Mouse (Mus musculus): Measurements from ENCODE around the gene Spg11.
"Not testable (repeated sequence)": the region's sequence is repeated elsewhere in the genome, so short reads cannot be mapped to it uniquely, and the experiment has no call there.

Spg11 gene

DNA sequence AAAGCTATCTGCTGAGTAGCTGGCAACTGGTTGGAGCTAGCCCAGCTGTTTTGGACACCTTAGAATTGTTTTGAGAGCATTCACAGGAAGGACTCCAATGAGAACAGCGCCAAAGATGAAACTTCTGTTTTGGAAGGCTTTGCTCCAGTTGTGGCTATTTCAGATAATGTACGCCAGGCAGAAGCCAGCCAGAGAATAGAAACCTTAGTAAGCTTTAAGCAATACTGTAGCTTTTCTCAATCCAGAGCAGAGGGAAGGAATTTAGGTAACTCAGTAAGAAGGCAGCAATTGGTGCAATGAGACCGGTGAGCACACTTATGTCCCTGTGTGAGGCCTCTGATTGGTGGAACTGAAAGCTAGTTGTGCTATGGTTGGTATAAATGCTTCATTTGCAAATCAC, 24.9 kb upstream of the Spg11 start:
- no peak for DNase-seq

DNA sequence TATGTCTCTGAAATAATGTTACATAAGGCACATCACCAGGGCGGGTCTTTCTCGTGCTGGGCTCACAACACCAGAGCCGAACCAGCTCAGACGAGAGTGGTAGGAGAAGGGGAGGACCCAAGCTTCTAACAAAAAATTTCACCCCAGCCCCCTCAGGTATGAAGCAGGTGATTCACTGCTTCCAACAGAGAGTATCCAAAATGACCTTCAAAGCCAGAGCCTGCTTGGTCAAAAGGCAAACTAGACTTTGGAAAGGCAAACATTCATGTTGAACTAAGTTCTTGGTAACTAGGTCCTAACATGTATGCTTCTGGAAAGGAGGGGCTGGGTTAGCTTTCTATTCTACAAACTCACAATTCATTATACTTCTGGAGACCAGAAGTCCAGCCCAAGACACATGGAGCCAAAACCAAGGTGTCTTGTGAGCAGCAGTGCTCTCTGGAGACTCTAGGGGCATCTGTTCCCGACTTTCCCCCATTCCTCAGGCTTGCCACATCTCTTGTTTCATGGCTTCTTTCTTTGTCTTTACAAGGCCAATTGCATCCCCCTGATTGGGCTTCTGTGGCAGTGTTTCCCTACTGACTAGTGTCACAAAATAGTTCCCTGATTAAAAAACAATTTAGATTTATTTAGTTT, 23.3 kb upstream of the Spg11 start:
- no peak for DNase-seq

DNA sequence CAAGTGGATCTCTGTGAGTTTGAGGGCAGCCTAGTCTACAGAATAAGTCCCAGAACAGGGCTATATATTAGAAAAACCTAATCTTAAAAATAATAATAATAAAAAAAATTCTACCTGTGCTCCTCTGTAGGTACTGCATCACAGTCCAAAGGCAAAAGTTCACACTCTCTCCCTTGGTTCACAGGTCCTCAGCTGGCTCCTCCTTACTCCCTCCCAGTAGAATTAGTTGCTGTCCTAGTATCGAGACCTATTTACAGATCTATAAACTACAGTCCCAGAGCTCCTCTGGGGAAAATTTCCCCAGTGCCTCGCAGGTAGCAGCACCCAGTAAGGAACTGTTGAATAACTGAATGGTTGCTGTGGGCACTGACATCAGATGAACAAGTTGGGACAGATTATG, 22.6 kb upstream of the Spg11 start:
- DNase-seq = no peak

DNA sequence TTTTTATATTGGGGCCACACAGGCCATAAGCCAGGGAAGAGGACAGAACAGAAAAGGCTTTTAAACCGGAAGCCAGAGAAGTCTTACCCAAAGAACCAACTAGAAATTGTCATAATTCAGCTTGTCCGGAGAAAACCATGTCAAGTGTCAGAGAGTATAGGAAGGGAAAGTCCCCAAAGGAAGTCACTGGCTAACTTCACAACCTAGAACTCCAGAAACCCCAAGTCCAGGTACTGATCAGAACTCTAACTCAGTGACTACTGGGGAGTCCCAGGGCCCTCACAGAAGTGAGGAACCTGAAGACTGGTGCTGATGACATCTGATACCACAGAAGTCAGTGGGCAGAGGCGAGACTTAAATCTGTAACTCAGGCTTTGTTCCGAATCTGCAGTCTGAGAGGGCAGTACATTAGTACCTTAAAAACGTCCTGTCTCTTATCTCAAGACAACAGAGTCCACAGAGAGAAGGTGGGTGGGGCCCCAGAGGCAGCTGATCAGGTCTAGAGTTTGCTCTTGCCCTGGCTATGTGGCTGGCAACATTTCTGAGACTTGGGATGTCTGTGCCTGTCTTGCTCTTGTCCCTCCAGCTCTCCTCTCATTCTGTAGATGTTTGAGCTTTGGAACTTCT, 19.8 kb upstream of the Spg11 start:
- DNase-seq = no peak

DNA sequence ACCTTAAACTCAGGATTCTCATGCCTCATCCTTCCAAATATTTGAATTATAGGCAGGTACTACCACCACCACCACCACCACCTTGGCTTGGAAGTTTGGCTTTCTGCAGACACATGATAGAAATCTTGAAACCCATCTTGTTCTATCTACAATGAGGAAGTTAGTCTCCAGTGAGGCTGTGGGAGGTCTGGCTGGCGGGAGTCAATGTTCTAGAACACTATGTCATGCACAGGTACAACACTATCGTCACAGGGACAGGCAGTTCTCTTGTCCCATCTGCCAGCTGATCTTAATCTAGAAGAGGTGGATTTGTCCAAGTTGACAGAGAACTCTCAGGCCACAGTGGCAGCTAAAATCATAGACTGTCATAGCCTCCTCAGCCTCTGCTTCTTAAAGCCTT, 14.4 kb upstream of the Spg11 start:
- no peak for DNase-seq

DNA sequence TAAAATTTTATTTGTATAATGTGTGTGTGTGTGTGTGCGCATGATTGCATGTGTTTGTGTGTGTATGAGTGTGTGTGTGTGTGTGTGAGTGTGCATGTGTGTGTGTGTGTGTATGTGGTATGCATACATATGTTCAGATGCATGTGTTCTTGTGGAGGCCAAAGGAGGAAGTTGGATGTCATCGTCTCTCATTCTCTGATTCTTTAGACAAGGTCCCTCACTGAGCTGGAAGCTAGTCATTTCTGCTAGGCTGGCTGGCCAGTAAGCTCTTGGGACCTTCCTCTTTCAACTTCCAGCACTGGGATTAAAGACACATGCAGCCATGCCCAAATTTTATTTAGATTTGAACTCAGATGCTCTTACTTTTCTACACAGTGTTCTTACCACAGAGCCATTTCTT, 13.9 kb upstream of the Spg11 start:
- no peak for DNase-seq

DNA sequence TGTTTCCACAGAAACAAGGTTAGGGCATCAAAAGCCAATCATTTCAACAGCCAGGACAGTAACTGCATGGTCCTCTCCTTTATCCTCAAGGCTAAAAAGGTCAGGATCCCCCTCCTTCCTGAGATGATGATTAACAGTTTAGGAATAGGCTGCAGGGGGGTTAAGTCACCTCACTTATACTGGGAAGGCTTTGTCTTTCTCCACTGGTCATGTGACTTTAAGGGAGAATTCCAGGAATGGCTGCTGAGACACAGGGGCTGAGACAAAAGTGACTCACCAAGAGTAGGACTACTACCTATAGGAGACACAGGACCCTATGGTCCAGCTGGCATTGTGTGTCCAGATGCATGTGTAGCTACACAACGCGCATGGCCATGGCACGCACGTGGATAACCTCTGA, 9.4 kb upstream of the Spg11 start:
- DNase-seq = no peak

DNA sequence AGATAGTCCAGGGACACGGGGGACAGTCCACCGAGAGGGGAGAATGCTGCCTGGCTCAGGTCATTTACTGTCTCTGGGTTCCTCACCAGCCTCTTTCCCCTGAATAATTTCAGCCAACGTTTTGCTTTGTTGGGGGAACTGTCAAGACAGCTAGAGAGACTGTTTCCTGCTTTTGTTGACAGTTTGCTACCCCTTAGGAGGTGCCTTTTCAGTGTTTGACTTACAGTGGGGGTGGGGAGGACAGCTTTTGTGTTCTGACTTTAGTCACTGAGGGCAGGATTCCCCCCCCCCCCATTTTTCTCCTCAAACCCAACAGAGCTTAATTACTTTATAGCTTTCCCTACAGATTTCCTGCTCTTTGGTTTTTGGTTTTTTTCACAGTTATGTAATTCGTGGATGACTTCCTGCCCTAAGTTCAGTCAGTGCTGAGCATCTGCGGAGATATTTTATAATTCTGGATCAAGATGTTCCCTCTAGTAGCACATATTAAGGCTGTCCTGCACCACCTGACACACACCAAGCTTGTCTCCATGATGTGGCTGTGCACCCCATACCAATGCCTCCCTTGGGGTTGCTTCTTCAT, 8.7 kb upstream of the Spg11 start:
- no peak for DNase-seq

DNA sequence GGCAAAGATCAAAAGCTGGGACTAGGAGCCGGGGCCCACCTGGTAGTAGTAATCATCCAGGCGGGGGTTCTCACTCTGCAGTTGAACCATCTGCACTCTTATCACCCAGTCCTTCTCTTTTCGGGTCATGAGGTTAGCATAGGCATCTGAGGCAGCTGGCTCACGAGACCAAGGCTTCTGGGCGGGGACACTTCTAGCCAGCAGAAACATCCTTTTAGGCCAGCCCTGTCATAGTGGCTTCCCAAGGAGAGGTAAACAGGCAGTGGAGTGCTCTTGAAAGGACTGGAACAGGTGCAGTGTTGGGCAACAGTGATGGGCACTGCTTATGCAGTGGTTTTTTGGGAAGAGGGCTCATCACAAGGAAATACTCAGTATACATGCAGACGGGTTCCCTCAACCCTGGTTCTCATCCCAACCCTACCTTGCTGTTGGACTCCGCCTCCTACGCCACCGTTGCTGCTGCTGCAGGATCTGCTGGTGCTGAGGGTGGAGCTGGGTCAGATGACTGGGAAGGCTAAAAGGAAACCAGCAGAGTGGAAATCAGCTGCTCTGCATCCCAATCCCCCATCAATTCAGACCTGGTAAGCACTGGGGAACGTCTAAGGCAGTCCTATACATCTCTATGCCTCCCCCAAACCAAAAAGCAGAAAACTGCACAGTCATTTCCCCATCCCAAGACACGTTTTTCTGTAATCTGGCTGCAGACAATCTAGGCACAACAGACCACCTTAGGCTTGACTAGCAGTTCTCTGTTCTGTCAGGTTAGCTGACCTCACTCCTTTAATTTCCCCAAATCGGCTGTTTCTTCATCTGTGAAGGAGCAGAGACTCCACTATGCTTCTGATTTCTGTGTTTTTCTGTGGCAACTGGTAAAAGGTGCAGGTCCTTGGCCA, 7.7 kb upstream of the Spg11 start:
- no peak for DNase-seq

DNA sequence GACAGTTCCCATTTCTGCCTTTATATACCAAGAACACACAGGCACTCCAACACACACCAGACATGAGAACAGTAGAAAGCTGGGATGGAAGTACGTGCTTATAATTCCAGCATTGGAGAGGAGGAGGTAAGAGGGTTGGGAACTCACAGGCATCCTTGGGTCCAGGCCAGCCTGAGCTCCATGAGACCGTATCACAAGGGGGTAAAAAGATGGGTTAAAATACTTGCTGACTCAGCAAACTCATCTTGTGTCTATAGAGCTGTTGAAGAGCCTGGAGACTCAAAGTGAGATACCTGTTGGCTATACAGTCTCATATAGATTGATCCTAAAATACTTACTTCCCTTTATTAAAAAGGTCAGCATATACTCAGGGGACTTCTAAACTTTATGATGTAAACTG, 1.3 kb downstream of the Spg11 start:
- DNase-seq = no peak

DNA sequence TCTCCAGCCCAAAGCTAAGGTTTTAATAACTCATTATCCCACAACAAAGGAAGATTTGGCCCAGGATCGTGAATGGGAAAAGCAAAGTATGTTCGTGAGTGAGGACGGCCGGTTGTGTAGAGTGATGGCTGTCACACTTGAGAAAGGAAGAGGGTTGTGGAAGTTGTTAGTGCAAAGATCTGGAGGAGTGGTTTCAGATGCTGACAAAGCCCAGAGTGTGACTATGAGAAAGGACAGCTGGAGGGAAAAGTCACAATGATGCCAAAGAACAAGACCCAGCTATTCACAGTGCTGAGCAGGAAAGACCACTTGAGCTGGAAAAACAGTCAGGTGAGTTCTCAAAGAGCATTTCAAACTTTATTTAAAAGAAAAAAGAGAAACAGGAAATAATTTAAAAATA, 8.5 kb downstream of the Spg11 start:
- DNase-seq = no peak

DNA sequence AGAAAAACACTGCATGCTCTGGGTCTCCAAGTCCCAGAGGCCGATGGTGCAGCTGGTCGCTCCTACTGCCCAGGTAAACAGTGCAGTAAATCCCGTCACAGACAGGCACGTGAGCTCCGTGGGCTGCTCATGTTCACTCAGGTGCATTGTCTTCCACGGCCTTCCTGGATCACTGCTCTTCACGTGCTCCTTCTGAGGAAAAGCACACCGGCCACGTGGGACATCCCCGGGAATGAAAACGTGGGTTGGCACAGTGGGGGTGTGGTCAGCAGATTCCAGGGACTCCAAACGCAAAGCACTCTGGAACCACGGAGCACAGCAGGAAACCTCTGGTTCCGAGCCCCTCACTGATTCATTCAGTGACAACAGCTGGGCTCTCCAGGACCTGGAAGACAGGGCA, 10.1 kb downstream of the Spg11 start:
- DNase-seq = no peak

DNA sequence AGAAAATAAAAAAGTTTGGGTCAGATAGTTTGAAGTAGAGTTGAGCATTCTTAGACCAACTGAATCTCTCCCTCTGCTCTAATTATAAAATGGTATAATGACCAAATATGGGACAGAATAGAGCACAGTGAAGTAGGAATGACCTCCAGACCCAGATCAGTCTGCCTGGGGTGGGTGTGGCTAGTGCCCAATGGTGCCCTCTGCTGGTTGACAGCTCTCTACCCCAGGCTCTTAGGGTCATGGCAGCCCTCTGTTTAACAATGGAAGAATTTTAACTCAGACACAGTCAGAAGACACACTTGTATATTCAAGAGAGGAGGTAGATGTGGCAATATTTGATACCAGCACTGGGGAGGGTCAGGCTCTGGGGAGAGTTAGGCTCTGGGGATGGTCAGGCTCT, 16.1 kb downstream of the Spg11 start:
- no peak for DNase-seq

DNA sequence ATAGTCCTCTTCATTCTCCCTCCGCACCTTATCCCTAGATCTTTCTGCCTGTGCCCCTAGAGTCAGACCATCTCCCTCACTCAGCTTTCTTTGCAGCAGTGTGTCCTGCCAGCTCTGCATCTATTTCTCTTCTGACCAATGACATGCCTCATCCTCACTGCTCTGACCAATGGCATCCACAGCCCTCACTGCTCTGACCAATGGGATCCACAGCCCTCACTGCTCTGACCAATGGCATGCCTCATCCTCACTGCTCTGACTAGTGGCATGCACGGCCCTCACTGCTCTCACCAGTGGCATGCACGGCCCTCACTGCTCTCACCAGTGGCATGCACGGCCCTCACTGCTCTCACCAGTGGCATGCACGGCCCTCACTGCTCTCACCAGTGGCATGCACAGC, 20.5 kb downstream of the Spg11 start:
- not testable (repeated sequence) for DNase-seq

DNA sequence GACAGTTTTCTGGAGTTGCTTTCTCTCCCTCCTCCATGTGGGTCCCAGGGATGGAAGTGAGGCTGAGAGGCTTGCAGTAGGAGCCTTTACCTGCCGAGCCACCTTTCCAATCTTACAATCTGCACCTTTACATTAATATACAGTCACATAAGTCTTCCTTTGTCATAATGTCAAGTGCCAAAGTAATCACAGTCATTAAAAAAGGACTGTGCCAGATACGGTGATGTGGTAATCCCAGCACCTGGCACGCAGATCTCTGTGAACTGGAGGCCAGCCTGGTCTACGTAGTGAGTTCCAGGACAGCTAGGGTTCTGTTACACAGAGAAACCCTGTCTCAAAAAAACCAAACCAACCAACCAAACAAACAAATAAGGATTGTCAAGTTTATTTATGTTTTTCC, 24.3 kb downstream of the Spg11 start:
- no peak for DNase-seq

DNA sequence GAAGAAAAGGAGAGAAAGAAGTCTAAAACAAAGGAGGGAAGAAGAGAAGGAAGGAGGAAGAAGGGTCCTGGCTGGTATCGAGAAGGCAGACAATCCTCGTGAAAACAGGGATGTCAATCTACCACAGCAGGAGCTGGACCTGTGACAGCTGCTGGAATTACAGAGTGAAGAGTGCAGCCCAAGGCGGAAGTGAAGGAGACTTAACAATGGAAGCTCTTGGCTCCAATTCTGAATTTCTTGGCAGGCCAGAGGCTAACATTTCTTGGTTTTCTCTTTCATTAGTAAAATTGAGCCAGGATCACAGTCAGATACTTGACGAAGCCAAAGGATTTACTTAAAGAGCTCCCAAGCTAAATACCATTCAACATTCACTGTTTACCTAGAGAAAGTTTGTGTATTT, 31.7 kb downstream of the Spg11 start:
- DNase-seq = no peak

DNA sequence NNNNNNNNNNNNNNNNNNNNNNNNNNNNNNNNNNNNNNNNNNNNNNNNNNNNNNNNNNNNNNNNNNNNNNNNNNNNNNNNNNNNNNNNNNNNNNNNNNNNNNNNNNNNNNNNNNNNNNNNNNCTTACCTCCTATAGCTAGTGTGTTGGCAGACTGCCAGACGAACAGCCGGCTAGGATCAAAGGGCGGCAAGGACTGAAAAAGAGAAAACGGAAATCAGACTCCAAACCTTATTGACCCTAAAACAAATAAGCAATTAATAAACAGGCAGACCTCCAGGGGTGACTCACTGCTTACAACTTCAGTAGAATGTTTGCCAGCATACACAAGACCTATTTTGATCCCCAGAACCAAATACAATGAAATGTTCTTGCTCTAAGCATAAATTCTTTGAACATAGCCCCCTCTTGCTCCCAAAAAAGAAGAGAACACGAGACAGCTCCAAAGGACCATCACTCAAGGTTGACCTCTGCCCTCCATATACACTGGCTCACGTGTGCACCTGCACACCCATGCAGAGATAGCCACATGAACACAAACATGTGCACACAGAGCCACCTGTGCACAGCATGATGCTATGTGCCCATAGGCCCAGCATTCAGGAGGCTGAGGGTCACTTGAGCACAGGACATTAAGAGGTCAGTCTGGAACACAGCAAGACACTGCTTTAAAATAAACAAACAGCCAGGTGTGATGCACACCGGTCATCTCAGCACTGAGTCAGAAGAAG, 36.3 kb downstream of the Spg11 start:
- peak; percentile 29 for DNase-seq

DNA sequence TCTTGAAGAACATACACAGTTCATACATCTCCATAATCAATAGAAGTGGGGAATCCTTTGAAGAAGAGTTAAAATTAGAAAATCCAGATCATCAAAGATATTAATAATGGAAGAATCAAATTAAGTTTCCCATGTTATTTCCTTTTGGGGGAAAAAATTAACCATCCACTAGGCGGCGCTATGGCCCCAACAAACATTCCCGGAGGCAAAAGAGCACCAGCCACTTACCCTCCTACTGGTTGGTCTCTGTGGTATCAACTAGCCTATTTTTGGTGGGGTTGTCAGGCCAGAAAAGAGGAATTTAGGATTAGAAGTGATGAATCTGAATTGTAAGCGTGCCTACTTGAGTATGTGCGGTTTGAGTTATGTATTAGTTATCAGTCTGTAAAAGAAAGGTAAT, 48.3 kb downstream of the Spg11 start:
- peak; percentile 28 for DNase-seq

DNA sequence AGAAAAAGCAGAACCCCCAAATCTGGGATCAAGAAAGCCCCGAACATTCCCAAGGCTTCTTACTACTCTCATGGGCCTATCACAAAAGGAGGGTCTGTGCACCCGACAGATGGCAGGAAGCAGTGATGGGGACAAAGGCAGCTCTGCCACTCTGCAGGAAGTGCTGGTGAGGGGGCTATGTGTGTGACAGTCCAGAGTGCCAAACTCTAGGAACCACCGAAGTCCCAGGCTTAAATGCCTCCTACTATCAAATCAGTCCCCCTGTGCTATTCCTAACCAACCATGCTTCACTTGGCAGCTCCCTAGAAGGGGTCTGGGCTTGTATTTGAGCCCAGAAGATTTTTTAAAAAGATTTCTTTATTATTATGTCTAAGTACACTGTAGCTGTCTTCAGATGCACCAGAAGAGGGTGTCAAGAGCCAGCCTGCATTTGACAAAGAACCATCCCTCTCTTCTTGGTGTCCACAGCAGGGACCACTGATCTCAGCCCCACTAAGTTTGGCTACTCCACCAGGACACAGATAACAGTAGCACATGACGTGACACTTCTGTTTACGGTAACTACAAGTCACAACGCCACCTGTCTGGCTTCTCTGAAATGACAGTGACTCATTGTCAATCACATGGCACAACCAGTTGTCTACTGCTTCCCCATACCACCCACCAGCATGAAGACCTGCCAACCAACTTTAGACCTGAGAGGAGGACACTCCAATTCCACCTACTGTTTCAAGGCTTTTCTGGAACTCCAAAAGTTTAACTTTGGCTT, 48.9 kb downstream of the Spg11 start:
- DNase-seq = no peak

DNA sequence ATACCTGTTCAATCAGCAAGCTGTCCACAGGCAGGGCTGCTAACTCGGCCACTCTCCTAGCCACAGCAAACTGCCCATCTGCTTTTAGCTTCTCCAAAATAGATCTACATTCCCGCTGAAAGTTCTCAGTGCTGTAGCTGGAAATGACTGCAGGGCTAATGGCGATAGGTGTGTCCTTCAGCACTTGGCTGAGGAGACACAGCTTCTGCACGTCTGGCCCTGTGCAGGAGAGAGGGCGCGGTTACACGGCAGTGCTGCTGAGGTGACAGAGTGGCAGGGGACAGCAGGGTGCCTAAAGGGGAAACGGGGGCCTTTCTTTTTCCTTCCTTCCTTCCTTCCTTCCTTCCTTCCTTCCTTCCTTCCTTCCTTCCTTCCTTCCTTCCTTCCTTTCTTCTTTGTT, 51.9 kb downstream of the Spg11 start:
- DNase-seq = no peak

DNA sequence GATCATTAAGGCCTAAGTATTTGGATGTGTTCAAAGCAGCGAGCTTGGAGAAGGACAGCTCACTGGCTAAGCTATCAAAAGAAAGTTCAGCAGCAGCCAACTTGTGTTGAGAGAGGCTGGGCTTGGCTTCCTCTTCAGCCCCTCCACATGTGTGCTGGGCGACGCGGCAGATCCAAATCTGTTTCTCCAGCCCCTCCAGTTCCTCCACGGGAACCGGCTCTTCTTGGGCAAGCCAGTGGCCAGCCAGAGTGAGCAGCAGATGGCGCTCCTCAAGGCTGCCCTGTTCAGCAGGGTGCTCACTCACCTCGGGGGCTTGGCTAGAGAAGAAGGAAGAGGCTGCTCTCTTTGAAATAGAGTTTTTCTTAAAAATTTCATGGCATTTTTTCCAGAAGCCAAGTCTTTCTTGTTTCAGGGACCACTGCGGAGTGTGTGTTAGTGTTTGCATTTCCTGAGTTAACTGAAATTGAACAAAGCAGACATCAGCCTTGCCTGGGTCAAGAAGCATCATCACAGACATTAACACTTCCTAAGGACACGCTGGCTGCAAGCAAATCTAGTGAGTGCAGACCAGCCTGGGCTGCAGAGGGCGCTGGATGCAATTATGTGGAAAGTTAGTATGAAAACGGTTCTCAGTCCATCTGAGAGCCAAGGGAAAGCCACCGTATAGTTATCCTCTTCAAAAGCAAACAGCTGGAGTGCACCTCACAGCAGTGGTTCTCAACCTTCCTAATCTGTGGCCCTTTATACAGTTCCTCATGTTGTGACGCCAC, 52.8 kb downstream of the Spg11 start:
- no peak for DNase-seq

Measured in cerebellum, adult 8-10 months (tissue).